Mouse (Mus musculus) ES-E14 (cell line): ENCODE data around the gene Slc38a3. TPM values are rescaled to one million over a fixed set of nuclear protein-coding genes. Genes with fewer than 3 reads are reported as not detected.

Experiments used
- DNase-seq: peaks from one replicate; pipeline ENCODE4 v3.0.0-alpha.2; 2013; ENCODE audit warnings: low read depth, low spot score
- H3K27ac ChIP-seq: 2 replicates; pipeline ENCODE4 v1.5.1; 2012; ENCODE audit warnings: low read depth, mild to moderate bottlenecking, low read length, moderate library complexity, mixed read lengths; ENCODE audit not compliant: poor library complexity, insufficient read depth, severe bottlenecking
- H3K36me3 ChIP-seq: 2 replicates; pipeline ENCODE4 v1.6.1; 2012; ENCODE audit warnings: mild to moderate bottlenecking, low read length, moderate library complexity, mixed read lengths; ENCODE audit not compliant: control insufficient read depth, poor library complexity, insufficient read depth, severe bottlenecking
- H3K4me1 ChIP-seq, 2 experiments: fragments of 150-350 bp in 1 of 2; sonication (generic) in 1 of 2; 2 replicates each; pipeline ENCODE4 v1.6.1; 2012; ENCODE audit warnings: low read length in 2 of 2, mild to moderate bottlenecking in 1 of 2, mixed read lengths in 1 of 2; ENCODE audit not compliant: control insufficient read depth in 2 of 2, insufficient read depth in 2 of 2, poor library complexity in 1 of 2
- H3K4me3 ChIP-seq, 2 experiments: fragments of 150-350 bp in 1 of 2; sonication (generic) in 1 of 2; 2 replicates each; pipeline ENCODE4 v1.5.1; 2012; ENCODE audit warnings: low read length in 2 of 2, low read depth in 1 of 2, mild to moderate bottlenecking in 1 of 2, mixed read lengths in 1 of 2; ENCODE audit not compliant: insufficient read depth in 1 of 2, poor library complexity in 1 of 2, severe bottlenecking in 1 of 2
- H3K9ac ChIP-seq: 2 replicates; pipeline ENCODE4 v1.6.1; 2012; ENCODE audit warnings: low read depth, mild to moderate bottlenecking, low read length, mixed read lengths; ENCODE audit not compliant: poor library complexity, insufficient read depth, severe bottlenecking
- H3K9me3 ChIP-seq: fragments of 150-350 bp; sonication (generic); 2 replicates; pipeline ENCODE4 v1.6.1; 2012; ENCODE audit warnings: low read depth, mild to moderate bottlenecking, low read length; ENCODE audit not compliant: control insufficient read depth, insufficient read depth
- CHD2 ChIP-seq: IDR thresholded peaks from 2 replicates; pipeline ENCODE4 v1.6.1; 2014; ENCODE audit warnings: mild to moderate bottlenecking, low read depth, low read length, inconsistent platforms
- HCFC1 ChIP-seq: IDR thresholded peaks from 2 replicates; pipeline ENCODE4 v1.6.1; 2012; ENCODE audit warnings: low read length, inconsistent platforms, borderline replicate concordance; ENCODE audit not compliant: insufficient read depth
- MAFK ChIP-seq: IDR thresholded peaks from 2 replicates; pipeline ENCODE4 v1.6.1; 2014; ENCODE audit warnings: mild to moderate bottlenecking, low read depth, low read length, inconsistent platforms; ENCODE audit not compliant: insufficient read depth
- ZC3H11A ChIP-seq: IDR thresholded peaks from 2 replicates; pipeline ENCODE4 v1.6.1; 2012; ENCODE audit warnings: low read depth, mild to moderate bottlenecking, inconsistent platforms, low read length, borderline replicate concordance
- ZNF384 ChIP-seq: IDR thresholded peaks from 2 replicates; pipeline ENCODE4 v1.6.1; 2012; ENCODE audit warnings: low read depth, low read length, inconsistent platforms
- in situ Hi-C, 2 experiments: fragments of 600-800 bp; cut with MboI; formaldehyde crosslinking; loops; one replicate each; pipeline ENCODE4 v1.15.1; 2025; ENCODE audit warnings: low sequenced_read_pairs in 2 of 2, inconsistent platforms in 1 of 2; ENCODE audit not compliant: unreplicated experiment in 2 of 2
- total RNA-seq: library from RNA; depleted of rRNA; stranded (reverse); fragments of 300-350 nt; gene quantifications from 2 replicates; pipeline ENCODE4 v1.2.3, GENCODE M21; 2012

Slc38a3 gene
- total RNA-seq, 1 experiment = 2.9 TPM

DNA sequence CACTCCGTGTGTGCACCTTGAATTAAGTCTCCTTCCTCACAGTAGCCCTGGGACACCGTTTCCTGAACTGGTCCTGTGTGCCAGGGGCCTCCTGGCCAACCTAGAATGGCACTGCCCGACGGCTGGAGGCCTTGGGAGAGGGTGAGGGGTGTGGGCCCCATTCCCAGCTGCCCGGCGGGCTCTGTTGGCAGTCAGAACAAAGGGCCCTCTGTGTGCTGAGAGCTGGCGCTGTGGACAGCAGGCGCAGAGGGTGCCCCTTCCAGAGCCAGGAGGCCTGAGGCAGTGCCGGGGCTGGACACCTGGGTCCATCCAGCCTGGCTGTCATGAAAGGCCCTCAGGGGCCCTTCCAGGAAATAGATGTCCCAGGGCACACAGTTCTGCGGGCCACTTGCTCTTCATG is 9.8 kb downstream of the Slc38a3 start:
- H3K4me3 ChIP-seq = no peak overlapping the region
- DNase-seq = no peak
- no peak overlapping the region for H3K27ac ChIP-seq

DNA sequence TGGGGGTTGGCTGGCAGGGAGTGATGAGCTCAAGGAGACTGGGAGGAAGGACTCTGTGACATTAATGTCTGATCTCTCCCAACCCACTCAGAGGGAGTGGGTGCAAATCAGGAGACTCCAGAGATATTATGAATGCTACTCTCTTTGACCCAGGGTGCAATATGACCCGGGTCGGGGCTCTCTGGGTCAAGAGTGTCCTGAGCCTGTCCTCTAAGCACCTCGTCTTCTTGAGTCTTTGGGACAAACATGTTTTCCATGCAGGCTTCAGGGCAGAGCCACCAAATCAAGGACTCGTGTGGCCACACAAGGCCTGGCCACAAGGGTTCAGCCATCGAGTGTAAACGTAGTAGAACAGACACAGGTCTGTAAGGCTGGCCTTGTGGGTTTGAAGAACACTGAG is 11.2 kb downstream of the Slc38a3 start:
- no peaks in the 10 kb centered on the region for H3K9me3 ChIP-seq
- DNase-seq = no peak
- no peak overlapping the region for H3K9ac ChIP-seq
- H3K36me3 ChIP-seq = no peaks in the 10 kb centered on the region
- in situ Hi-C loops = no loop called here
- no peak for TF ChIP-seq HCFC1
- peaks cover 0 to 2% of the 10 kb centered on the region in 2 experiments; a peak in 1 of 4 replicates for H3K4me1 ChIP-seq
- no peak overlapping the region for H3K27ac ChIP-seq
- H3K4me3 ChIP-seq = no peak overlapping the region

More for the DNA sequence above, 9.8 kb downstream of the Slc38a3 start:
- Histone ChIP-seq H3K36me3 (no peaks in the 10 kb centered on the region), H3K9ac (no peak overlapping the region), H3K4me1 (peaks cover 0 to 8% of the 10 kb centered on the region in 2 experiments; a peak in 1 of 4 replicates), H3K9me3 (no peaks in the 10 kb centered on the region)
- TF ChIP-seq HCFC1 (no peak), ZC3H11A (no peak), MAFK (no peak), ZNF384 (no peak), CHD2 (no peak)
- in situ Hi-C loops = no loop called here

- Histone ChIP-seq H3K9ac (no peak overlapping the region), H3K4me3 (no peak overlapping the region), H3K9me3 (no peaks in the 10 kb centered on the region), H3K4me1 (no peaks in the 10 kb centered on the region), H3K27ac (no peak overlapping the region), H3K36me3 (no peaks in the 10 kb centered on the region)
- no peak for DNase-seq
- in situ Hi-C loops = no loop called here
- TF ChIP-seq CHD2 = no peak
- TF ChIP-seq ZC3H11A = no peak
- TF ChIP-seq MAFK = no peak
- TF ChIP-seq ZNF384 = no peak
- no peak for TF ChIP-seq HCFC1
Observed at GRCm38 (mm10) chr9:107657144-107657543, 12.2 kb downstream of the Slc38a3 start.

DNA sequence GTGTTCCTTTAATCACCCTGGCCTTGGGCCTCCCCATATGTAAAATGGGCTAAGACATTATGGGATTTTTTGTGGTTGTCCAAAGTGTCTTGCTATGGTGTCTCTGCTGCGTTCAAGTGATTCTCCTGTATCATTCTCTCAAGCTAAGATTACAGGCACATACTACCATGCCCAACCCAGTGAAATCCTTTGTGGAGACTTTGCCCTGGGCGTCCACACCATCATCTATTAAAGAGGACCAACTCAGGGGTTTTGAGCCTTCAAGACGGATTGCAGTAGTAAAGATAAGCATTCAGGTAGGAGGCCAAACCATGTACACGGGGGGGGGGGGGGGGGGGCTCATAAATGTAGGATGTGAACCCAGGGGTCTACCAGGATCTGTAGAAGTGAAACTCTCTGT is 14.7 kb downstream of the Slc38a3 start:
- Histone ChIP-seq H3K4me3 (no peak overlapping the region), H3K4me1 (peaks cover 0 to 9% of the 10 kb centered on the region in 2 experiments; a peak in 1 of 4 replicates), H3K9me3 (no peaks in the 10 kb centered on the region), H3K27ac (no peak overlapping the region), H3K36me3 (no peaks in the 10 kb centered on the region), H3K9ac (no peak overlapping the region)
- in situ Hi-C loops = no loop called here
- DNase-seq = no peak
- TF ChIP-seq ZC3H11A (no peak), CHD2 (no peak)

DNA sequence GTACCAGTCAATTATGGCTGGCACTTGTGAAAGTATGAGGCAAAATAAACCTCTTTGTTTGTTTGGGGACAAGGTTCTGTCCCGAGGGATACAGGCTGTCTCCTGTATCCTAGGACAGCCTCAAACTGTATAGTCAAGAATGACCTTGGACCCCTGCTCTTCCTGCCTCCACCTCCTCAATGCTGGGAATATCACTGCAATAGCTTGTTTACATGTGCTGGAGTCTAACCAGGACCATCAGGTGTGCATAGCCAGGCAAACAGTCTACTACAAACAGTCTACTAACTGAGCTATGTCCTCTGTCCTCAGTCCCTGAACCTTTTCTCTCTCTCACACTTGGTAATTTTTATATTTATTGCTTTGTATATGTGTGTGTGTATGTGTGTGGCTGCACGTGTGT is 15.9 kb downstream of the Slc38a3 start:
- TF ChIP-seq ZC3H11A = no peak
- TF ChIP-seq CHD2 = no peak
- TF ChIP-seq HCFC1 = no peak
- TF ChIP-seq MAFK = no peak
- no peak for TF ChIP-seq ZNF384
- Histone ChIP-seq H3K9ac (no peak overlapping the region), H3K4me3 (no peak overlapping the region), H3K36me3 (no peaks in the 10 kb centered on the region), H3K4me1 (peaks cover 0 to 9% of the 10 kb centered on the region in 2 experiments; a peak in 1 of 4 replicates), H3K9me3 (no peaks in the 10 kb centered on the region), H3K27ac (no peak overlapping the region)
- in situ Hi-C loops = no loop called here
- DNase-seq = no peak
